In the genomic region with DNA sequence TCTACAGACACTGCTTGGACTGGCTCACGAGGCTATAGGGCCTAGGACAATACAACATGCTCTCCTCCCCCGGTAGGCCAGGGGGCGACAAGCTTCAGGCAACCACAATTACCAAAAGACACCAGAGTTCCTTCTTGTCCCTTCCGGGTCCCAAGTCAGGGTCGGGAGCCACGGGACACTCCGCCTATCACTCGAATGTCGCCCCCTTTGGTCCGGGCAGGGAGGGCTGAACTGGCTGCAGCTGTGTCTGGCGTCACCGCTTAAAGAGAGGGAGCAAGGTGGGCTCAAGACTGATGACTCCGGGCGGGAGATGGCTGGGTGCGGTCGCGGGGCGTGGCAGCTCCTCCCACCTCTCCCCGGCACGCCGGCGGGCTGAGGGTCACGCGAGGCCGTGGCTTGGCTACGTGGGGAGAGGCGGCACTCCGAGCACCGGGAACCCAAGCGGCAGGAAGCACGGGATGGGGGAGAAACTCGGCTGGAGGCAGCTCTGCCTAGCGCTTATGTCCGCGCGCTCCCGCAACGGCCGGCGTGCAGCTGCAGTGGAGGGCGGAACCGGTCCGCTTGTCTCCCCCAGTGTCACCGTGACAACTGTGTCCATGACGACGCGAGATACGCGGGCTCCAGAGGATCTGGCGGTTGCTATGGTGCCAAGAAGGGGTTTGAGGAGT, we compare ENCODE assay signal across 8 mouse cellular contexts. TPM values are rescaled to one million over a fixed set of nuclear protein-coding genes. Genes with fewer than 3 reads are reported as not detected.
DNase-seq lines count a peak whose midpoint lies in the region; ATAC-seq lines count a peak whose summit lies in the region.

A gene (minus strand): TSS at position 536 of the 668 bp plus-strand sequence.

- no peaks in the 10 kb centered on the region for H3K27me3 ChIP-seq in hindbrain, embryonic 13.5 days

- peak within 1 kb of the TSS; percentile 85 for H3K9ac ChIP-seq in hindbrain, embryonic 13.5 days

- peaks cover 22% of the 10 kb centered on the region for H3K36me3 ChIP-seq in hindbrain, embryonic 13.5 days

- H3K4me3 ChIP-seq in hindbrain, embryonic 13.5 days = peak within 1 kb of the TSS; percentile 67

- peaks cover 37% of the 10 kb centered on the region for H3K4me1 ChIP-seq in hindbrain, embryonic 13.5 days (replicated peaks)

- peak within 1 kb of the TSS; percentile 85 for H3K27ac ChIP-seq in hindbrain, embryonic 13.5 days

- H3K9me3 ChIP-seq in hindbrain, embryonic 13.5 days = no peaks in the 10 kb centered on the region

- peak; percentile 57 for DNase-seq in T-cell, adult 2 months (ENCODE audit: low spot score)
- peak; percentile 60 to 62 for DNase-seq in cerebellum, postnatal 36 days
- DNase-seq in frontal cortex, postnatal 36 days (ENCODE audit: low spot score in 2 of 2) = peak; percentile 82 to 83
- peak; percentile 57 for DNase-seq in left cerebral cortex, adult 11 months (ENCODE audit: low spot score)
- peak; percentile 65 for DNase-seq in lung, postnatal 14 days
- peak; percentile 79 for DNase-seq in ovary, postnatal 36 days (ENCODE audit: low spot score)
- DNase-seq in thymus, postnatal 14 days = peak; percentile 69

- peak; percentile 94 for ATAC-seq in hindbrain, embryonic 13.5 days (ENCODE audit: low FRiP score)

- WGBS in hindbrain, embryonic 13.5 days = under 1% methylated on average over 48 of the region's 50 CpGs

- peak within 1 kb of the TSS; percentile 87 for H3K4me2 ChIP-seq in hindbrain, embryonic 13.5 days

RNA-seq across cellular contexts. Expression of the gene that starts here (rescaled TPM):
- polyA plus RNA-seq in hindbrain, embryonic 13.5 days (2015; fragmentation: Nextera tagmentation; extraction: Ambion mirVana) = 3.5 and 3.8 TPM in 2 replicates

Comparison
In these comparisons a context has a peak if more than half of its experiments do, and no peak if none do; other contexts are left out.
1. Peak in every context shown above with its lines: DNase-seq, ATAC-seq, H3K4me3 ChIP-seq and H3K27ac ChIP-seq.